Mouse (Mus musculus) G1E (cell line): ENCODE results near the gene Trappc3l. TPM values are rescaled to one million over a fixed set of nuclear protein-coding genes. Genes with fewer than 3 reads are reported as not detected.
"Not testable (repeated sequence)": the region's sequence is repeated elsewhere in the genome, so short reads cannot be mapped to it uniquely, and the experiment has no call there.

Experiments
- ATAC-seq: 2 replicates; pipeline ENCODE4 v1.8.0; 2016; ENCODE audit warnings: mild to moderate bottlenecking; ENCODE audit not compliant: insufficient number of reproducible peaks, poor library complexity, low FRiP score, severe bottlenecking; ENCODE audit errors: extremely low read depth
- DNase-seq: peaks from one replicate; pipeline ENCODE4 v3.0.0; 2012; ENCODE audit warnings: low spot score
- H3K27me3 ChIP-seq: 2 replicates; pipeline ENCODE4 v1.6.1; 2012; ENCODE audit warnings: mild to moderate bottlenecking, low read length, inconsistent platforms; ENCODE audit not compliant: insufficient read depth
- H3K36me3 ChIP-seq: replicated peaks from 2 replicates; pipeline ENCODE3; 2012; ENCODE audit warnings: mild to moderate bottlenecking, inconsistent platforms
- H3K4me1 ChIP-seq: 2 replicates; pipeline ENCODE4 v1.6.1; 2012; ENCODE audit warnings: low read depth, low read length, inconsistent platforms, mixed read lengths; ENCODE audit not compliant: insufficient read depth
- H3K4me3 ChIP-seq: 2 replicates; pipeline ENCODE4 v1.5.1; 2012; ENCODE audit warnings: low read depth, mild to moderate bottlenecking, inconsistent platforms, low read length, moderate library complexity, mixed read lengths
- H3K9me3 ChIP-seq: replicated peaks from 2 replicates; pipeline ENCODE4 v1.6.1; 2012; ENCODE audit warnings: inconsistent platforms
- CTCF ChIP-seq: IDR thresholded peaks from 2 replicates; pipeline ENCODE4 v1.5.1; 2012; ENCODE audit warnings: low read depth, low read length, inconsistent platforms, mixed read lengths
- GATA1 ChIP-seq: IDR thresholded peaks from 2 replicates; pipeline ENCODE4 v1.6.1; 2012; ENCODE audit warnings: borderline replicate concordance, low read length, inconsistent platforms, mixed read lengths
- GATA2 ChIP-seq: IDR thresholded peaks from 2 replicates; pipeline ENCODE4 v1.6.1; 2012; ENCODE audit warnings: low read depth, low read length, inconsistent platforms, borderline replicate concordance
- POLR2AphosphoS5 ChIP-seq: IDR thresholded peaks from 2 replicates; pipeline ENCODE4 v1.6.1; 2012; ENCODE audit warnings: low read depth, low read length, inconsistent platforms; ENCODE audit not compliant: insufficient replicate concordance
- TAL1 ChIP-seq: conservative IDR thresholded peaks from 2 replicates; pipeline ENCODE4 v1.6.1; 2012; ENCODE audit warnings: low read depth, low read length, inconsistent platforms, mixed read lengths
- polyA plus RNA-seq: library from polyadenylated mRNA; stranded (reverse); fragments of >175 nt; gene quantifications from 2 replicates; pipeline ENCODE4 v1.2.3, GENCODE M21; 2012
- total RNA-seq, 2 experiments: library from RNA; stranded (forward) in 1 of 2; stranded (reverse) in 1 of 2; fragments of 200-1000 nt in 1 of 2; fragments of >200 nt in 1 of 2; fragmentation: Nextera tagmentation in 1 of 2; gene quantifications; 2 replicates each; pipeline ENCODE4 v1.2.3; 2014 to 2017

Gene Trappc3l
- total RNA-seq (2014; fragmentation: Nextera tagmentation) (not detected in 2 replicates), total RNA-seq (2017) (not detected in 2 replicates), polyA plus RNA-seq (not detected in 2 replicates)

DNA sequence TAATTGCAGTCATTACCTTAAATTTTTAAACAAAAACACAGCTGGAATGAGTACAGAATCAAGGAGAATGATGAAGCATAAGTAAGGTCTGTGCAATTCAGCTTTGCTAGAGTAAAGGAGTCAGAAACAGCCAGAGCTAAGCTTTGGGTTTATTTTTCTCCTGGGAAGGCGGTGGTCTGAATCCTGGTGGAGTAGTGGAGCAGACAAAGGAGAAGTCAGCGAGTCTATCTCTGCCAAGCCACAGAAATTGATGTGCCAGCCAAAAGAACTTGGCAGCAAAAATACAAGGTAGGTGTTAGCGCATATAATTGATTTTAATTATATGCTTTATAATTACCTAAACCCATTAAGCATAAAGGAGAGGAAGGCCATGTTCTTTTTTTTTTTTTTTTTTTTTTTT lies at the start of gene Trappc3l:
Trappc3l (plus strand) TSS at position 197 of the 400 bp plus-strand sequence.
- Histone ChIP-seq H3K4me3 (no peak within 1 kb of the TSS), H3K4me1 (no peaks in the 10 kb centered on the region), H3K36me3 (no peaks in the 10 kb centered on the region), H3K9me3 (no peaks in the 10 kb centered on the region), H3K27me3 (peaks cover 6% of the 10 kb centered on the region)
- TF ChIP-seq GATA1 (no peak), POLR2AphosphoS5 (no peak), TAL1 (no peak), CTCF (no peak), GATA2 (no peak)
- ATAC-seq = no peak
- DNase-seq = no peak

DNA sequence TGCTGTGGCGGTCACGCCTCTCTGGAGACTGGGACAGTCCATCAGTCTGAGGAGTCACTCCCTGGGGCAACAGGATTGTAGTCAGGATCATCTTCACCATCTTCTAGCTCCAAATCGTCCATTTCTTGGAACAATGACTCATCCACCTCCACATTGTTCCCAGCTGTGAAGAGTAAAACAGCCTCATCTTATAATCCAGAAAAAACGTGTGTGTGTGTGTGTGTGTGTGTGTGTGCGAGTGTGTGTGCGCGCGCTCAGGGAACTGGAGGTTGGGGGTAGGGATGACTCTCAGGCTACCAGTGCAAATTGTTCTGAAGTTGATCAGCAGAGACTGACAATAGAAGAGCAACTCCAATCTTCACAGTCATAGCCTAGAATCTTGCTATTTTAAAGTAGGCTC lies 40.7 kb upstream of the Trappc3l start:
- H3K4me3 ChIP-seq, H3K9me3 ChIP-seq, DNase-seq, ATAC-seq, H3K27me3 ChIP-seq, H3K4me1 ChIP-seq: not testable (repeated sequence)
- H3K36me3 ChIP-seq = peaks cover 78% of the 10 kb centered on the region

DNA sequence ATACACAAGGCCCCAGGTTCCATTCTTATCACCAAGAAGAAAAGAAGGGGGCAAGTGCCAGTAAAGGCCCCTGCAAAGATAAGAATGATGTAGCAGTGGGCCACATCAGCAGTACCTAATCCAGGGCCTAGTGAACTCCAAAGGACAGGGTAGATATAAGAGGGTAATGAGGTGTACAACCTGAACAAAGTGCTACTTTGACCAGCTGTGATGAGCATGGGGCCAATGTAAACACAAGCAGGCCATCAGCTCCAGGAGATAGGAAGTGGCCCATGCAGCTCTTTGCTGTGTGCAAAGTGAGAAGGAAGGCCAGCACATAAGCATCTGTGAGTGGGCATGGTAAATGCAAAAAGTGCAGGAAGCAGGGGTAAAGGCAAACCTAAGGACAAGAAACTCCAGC lies 39.0 kb upstream of the Trappc3l start:
- no peak for TF ChIP-seq TAL1
- TF ChIP-seq CTCF = no peak
- TF ChIP-seq GATA1 = no peak
- no peak for TF ChIP-seq GATA2
- no peak for TF ChIP-seq POLR2AphosphoS5
- Histone ChIP-seq H3K36me3 (peaks cover 81% of the 10 kb centered on the region), H3K27me3 (no peaks in the 10 kb centered on the region), H3K9me3 (no peaks in the 10 kb centered on the region), H3K4me1 (no peaks in the 10 kb centered on the region), H3K4me3 (no peak overlapping the region)
- ATAC-seq (no peak), DNase-seq (no peak)

DNA sequence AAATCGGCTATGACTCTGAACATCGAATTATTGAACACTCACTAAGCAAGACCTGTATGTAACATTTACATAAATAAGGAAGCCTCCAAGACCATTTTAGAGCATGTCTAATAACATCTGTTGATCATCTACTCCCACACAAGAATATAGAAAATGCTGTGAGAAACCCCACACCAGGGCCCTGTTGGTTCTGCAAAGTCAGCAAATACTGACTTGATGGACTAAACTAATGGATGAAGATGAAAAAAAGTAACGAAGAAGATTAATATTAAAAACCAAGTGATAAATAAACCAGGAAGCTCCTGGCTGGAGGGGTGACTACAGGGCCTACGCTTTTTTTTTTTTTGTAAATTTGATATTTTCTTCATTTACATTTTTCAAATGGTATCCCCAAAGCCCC lies 24.8 kb upstream of the Trappc3l start:
- H3K9me3 ChIP-seq = no peaks in the 10 kb centered on the region
- peaks cover 53% of the 10 kb centered on the region for H3K36me3 ChIP-seq
- TF ChIP-seq POLR2AphosphoS5 (no peak), GATA1 (no peak), GATA2 (no peak), TAL1 (no peak), CTCF (no peak)
- ATAC-seq (no peak), DNase-seq (no peak)
- H3K4me3 ChIP-seq = no peak overlapping the region
- peaks cover 11% of the 10 kb centered on the region for H3K4me1 ChIP-seq
- H3K27me3 ChIP-seq = no peaks in the 10 kb centered on the region

DNA sequence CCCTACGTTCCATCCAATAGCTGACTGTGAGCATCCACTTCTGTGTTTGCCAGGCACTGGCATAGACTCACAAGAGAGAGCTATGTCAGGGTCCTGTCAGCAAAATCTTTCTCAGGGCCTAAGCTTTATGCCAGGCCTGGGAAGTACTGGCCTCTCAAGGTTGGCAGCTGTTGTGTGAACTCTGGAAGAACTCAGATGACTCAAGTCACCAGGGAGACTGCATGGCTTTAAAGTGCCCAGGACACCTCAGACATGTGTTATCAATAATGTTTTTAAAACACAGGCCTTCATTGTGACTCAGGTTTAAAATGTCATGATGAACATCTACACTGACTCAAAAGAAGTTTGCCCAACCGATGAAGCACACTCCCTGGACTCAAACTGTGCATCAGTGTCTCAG lies 24.2 kb upstream of the Trappc3l start:
- TF ChIP-seq GATA1 (no peak), CTCF (no peak), GATA2 (no peak), TAL1 (no peak), POLR2AphosphoS5 (no peak)
- H3K27me3 ChIP-seq = no peaks in the 10 kb centered on the region
- H3K9me3 ChIP-seq = no peaks in the 10 kb centered on the region
- H3K36me3 ChIP-seq = peaks cover 50% of the 10 kb centered on the region
- ATAC-seq (no peak), DNase-seq (no peak)
- H3K4me3 ChIP-seq = no peak overlapping the region
- peaks cover 17% of the 10 kb centered on the region for H3K4me1 ChIP-seq

DNA sequence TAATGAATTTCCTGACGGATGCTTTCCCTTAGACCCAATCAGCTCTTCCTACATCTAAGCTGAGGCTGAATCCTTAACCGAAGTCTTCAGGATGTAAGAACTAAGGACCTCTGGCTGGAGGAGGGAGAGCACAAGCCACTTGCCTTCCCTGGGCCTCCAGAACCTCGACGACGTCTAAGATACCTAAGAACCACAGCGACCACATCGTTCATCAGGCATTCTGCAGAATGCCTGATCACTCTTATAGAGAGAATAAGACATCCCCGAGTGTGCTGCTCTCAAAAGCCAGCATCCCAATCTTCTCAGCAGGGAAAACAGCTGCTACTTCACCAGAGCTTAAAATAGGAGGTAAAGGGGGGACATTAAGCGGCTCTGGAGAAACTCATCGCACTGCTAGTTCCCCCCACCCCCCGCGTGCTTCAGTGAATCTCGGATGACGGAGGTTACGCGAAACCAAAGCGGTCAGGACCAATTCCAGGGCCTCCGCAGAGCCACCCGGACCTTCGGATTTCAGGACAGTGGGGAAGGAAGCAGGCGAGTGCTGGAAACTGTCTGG lies 18.6 kb upstream of the Trappc3l start:
- Histone ChIP-seq H3K4me3 (peak overlapping the region; percentile 88), H3K9me3 (no peaks in the 10 kb centered on the region), H3K27me3 (0 out of 2 replicates have a peak, but pooled peaks cover 2% of the 10 kb centered on the region), H3K4me1 (peaks cover 24% of the 10 kb centered on the region), H3K36me3 (peaks cover 28% of the 10 kb centered on the region)
- peak; percentile 8 for DNase-seq
- ATAC-seq = no peak
- TF ChIP-seq CTCF = no peak
- TF ChIP-seq GATA1 = no peak
- no peak for TF ChIP-seq TAL1
- TF ChIP-seq GATA2 = no peak
- no peak for TF ChIP-seq POLR2AphosphoS5
